Mouse (Mus musculus): Measurements from ENCODE around the gene Zic2. TPM values are rescaled to one million over a fixed set of nuclear protein-coding genes. Genes with fewer than 3 reads are reported as not detected.

The Zic2 gene
- polyA plus RNA-seq, 1 experiment from 2014 or later = not detected

- ATAC-seq (ENCODE audit: insufficient number of reproducible peaks, insufficient read depth, low FRiP score, low read depth) = no peak
- Histone ChIP-seq H3K36me3 (ENCODE audit: control insufficient read depth, insufficient read depth, low read length) (no peaks in the 10 kb centered on the region), H3K27ac (replicated peaks in 1 of 2; ENCODE audit: control insufficient read depth in 1 of 2, insufficient read depth in 1 of 2, low read depth in 2 of 2, low read length in 2 of 2) (no peak overlapping the region), H3K9me3 (ENCODE audit: control insufficient read depth, low read length) (no peaks in the 10 kb centered on the region), H3K4me2 (ENCODE audit: low read length) (no peak overlapping the region), H3K9ac (ENCODE audit: low read length) (no peak overlapping the region), H3K27me3 (ENCODE audit: control insufficient read depth, insufficient read depth, low read length) (peaks cover 97% of the 10 kb centered on the region), H3K4me1 (ENCODE audit: control insufficient read depth in 2 of 2, insufficient read depth in 2 of 2, low read length in 2 of 2) (peaks cover 4 to 22% of the 10 kb centered on the region in 2 experiments; a peak in 3 of 4 replicates), H3K4me3 (ENCODE audit: control insufficient read depth in 1 of 2, insufficient read depth in 1 of 2, low read depth in 1 of 2, low read length in 2 of 2) (no peak overlapping the region)
- 12% methylated on average over 23 of the region's 23 CpGs for WGBS
Observed at GRCm38 (mm10) chr14:122467926-122468841, 7.1 kb upstream of the Zic2 start.

- Histone ChIP-seq H3K9ac (ENCODE audit: low read length) (no peak overlapping the region), H3K4me2 (ENCODE audit: low read length) (no peak overlapping the region), H3K27me3 (ENCODE audit: control insufficient read depth, insufficient read depth, low read length) (peaks cover 97% of the 10 kb centered on the region), H3K9me3 (ENCODE audit: control insufficient read depth, low read length) (no peaks in the 10 kb centered on the region), H3K27ac (replicated peaks in 1 of 2; ENCODE audit: control insufficient read depth in 1 of 2, insufficient read depth in 1 of 2, low read depth in 2 of 2, low read length in 2 of 2) (no peak overlapping the region), H3K36me3 (ENCODE audit: control insufficient read depth, insufficient read depth, low read length) (no peaks in the 10 kb centered on the region), H3K4me1 (ENCODE audit: control insufficient read depth in 2 of 2, insufficient read depth in 2 of 2, low read length in 2 of 2) (peaks cover 4 to 15% of the 10 kb centered on the region in 2 experiments; a peak in 3 of 4 replicates), H3K4me3 (ENCODE audit: control insufficient read depth in 1 of 2, insufficient read depth in 1 of 2, low read depth in 1 of 2, low read length in 2 of 2) (no peak overlapping the region)
- 3% methylated on average over 28 of the region's 28 CpGs for WGBS
- no peak for ATAC-seq (ENCODE audit: insufficient number of reproducible peaks, insufficient read depth, low FRiP score, low read depth)
Observed at GRCm38 (mm10) chr14:122468971-122469755, 6.1 kb upstream of the Zic2 start.

GRCm38 (mm10) chr14:122471449-122472085 lies 3.7 kb upstream of the Zic2 start:
- 9% methylated on average over 31 of the region's 31 CpGs for WGBS
- ATAC-seq (ENCODE audit: insufficient number of reproducible peaks, insufficient read depth, low FRiP score, low read depth) = no peak

GRCm38 (mm10) chr14:122472161-122472560 lies 3.1 kb upstream of the Zic2 start:
- WGBS = 2% methylated on average over 13 of the region's 13 CpGs
- no peak overlapping the region for H3K4me2 ChIP-seq (ENCODE audit: low read length)
- no peak overlapping the region for H3K9ac ChIP-seq (ENCODE audit: low read length)
- H3K27ac ChIP-seq (replicated peaks in 1 of 2; ENCODE audit: control insufficient read depth in 1 of 2, insufficient read depth in 1 of 2, low read depth in 2 of 2, low read length in 2 of 2) = no peak overlapping the region
- no peak for ATAC-seq (ENCODE audit: insufficient number of reproducible peaks, insufficient read depth, low FRiP score, low read depth)
- no peaks in the 10 kb centered on the region for H3K36me3 ChIP-seq (ENCODE audit: control insufficient read depth, insufficient read depth, low read length)
- no peaks in the 10 kb centered on the region for H3K9me3 ChIP-seq (ENCODE audit: control insufficient read depth, low read length)
- peaks cover 97% of the 10 kb centered on the region for H3K27me3 ChIP-seq (ENCODE audit: control insufficient read depth, insufficient read depth, low read length)
- H3K4me3 ChIP-seq (ENCODE audit: control insufficient read depth in 1 of 2, insufficient read depth in 1 of 2, low read depth in 1 of 2, low read length in 2 of 2) = no peak overlapping the region
- peaks cover 6 to 18% of the 10 kb centered on the region in 2 experiments; a peak in 3 of 4 replicates for H3K4me1 ChIP-seq (ENCODE audit: control insufficient read depth in 2 of 2, insufficient read depth in 2 of 2, low read length in 2 of 2)

More at GRCm38 (mm10) chr14:122471449-122472085, 3.7 kb upstream of the Zic2 start:
- H3K4me2 ChIP-seq (ENCODE audit: low read length) = no peak overlapping the region
- H3K4me1 ChIP-seq (ENCODE audit: control insufficient read depth in 2 of 2, insufficient read depth in 2 of 2, low read length in 2 of 2) = peaks cover 6 to 18% of the 10 kb centered on the region in 2 experiments; a peak in 3 of 4 replicates
- H3K9ac ChIP-seq (ENCODE audit: low read length) = no peak overlapping the region
- H3K9me3 ChIP-seq (ENCODE audit: control insufficient read depth, low read length) = no peaks in the 10 kb centered on the region
- no peak overlapping the region for H3K4me3 ChIP-seq (ENCODE audit: control insufficient read depth in 1 of 2, insufficient read depth in 1 of 2, low read depth in 1 of 2, low read length in 2 of 2)
- peaks cover 98% of the 10 kb centered on the region for H3K27me3 ChIP-seq (ENCODE audit: control insufficient read depth, insufficient read depth, low read length)
- no peaks in the 10 kb centered on the region for H3K36me3 ChIP-seq (ENCODE audit: control insufficient read depth, insufficient read depth, low read length)
- no peak overlapping the region for H3K27ac ChIP-seq (replicated peaks in 1 of 2; ENCODE audit: control insufficient read depth in 1 of 2, insufficient read depth in 1 of 2, low read depth in 2 of 2, low read length in 2 of 2)

GRCm38 (mm10) chr14:122472647-122473046 lies 2.6 kb upstream of the Zic2 start:
- H3K27ac ChIP-seq (replicated peaks in 1 of 2; ENCODE audit: control insufficient read depth in 1 of 2, insufficient read depth in 1 of 2, low read depth in 2 of 2, low read length in 2 of 2) = no peak overlapping the region
- H3K4me1 ChIP-seq (ENCODE audit: control insufficient read depth in 2 of 2, insufficient read depth in 2 of 2, low read length in 2 of 2) = peaks cover 6 to 18% of the 10 kb centered on the region in 2 experiments; a peak in 3 of 4 replicates
- WGBS = 2% methylated on average over 5 of the region's 5 CpGs
- no peak overlapping the region for H3K4me2 ChIP-seq (ENCODE audit: low read length)
- H3K9me3 ChIP-seq (ENCODE audit: control insufficient read depth, low read length) = no peaks in the 10 kb centered on the region
- H3K27me3 ChIP-seq (ENCODE audit: control insufficient read depth, insufficient read depth, low read length) = peaks cover 97% of the 10 kb centered on the region
- no peaks in the 10 kb centered on the region for H3K36me3 ChIP-seq (ENCODE audit: control insufficient read depth, insufficient read depth, low read length)
- ATAC-seq (ENCODE audit: insufficient number of reproducible peaks, insufficient read depth, low FRiP score, low read depth) = no peak
- H3K4me3 ChIP-seq (ENCODE audit: control insufficient read depth in 1 of 2, insufficient read depth in 1 of 2, low read depth in 1 of 2, low read length in 2 of 2) = no peak overlapping the region
- H3K9ac ChIP-seq (ENCODE audit: low read length) = no peak overlapping the region

GRCm38 (mm10) chr14:122473211-122473751 lies 2.0 kb upstream of the Zic2 start:
- no peak for ATAC-seq (ENCODE audit: insufficient number of reproducible peaks, insufficient read depth, low FRiP score, low read depth)
- no peak overlapping the region for H3K4me3 ChIP-seq (ENCODE audit: control insufficient read depth in 1 of 2, insufficient read depth in 1 of 2, low read depth in 1 of 2, low read length in 2 of 2)
- no peaks in the 10 kb centered on the region for H3K36me3 ChIP-seq (ENCODE audit: control insufficient read depth, insufficient read depth, low read length)
- WGBS = 2% methylated on average over 17 of the region's 17 CpGs
- no peaks in the 10 kb centered on the region for H3K9me3 ChIP-seq (ENCODE audit: control insufficient read depth, low read length)
- no peak overlapping the region for H3K9ac ChIP-seq (ENCODE audit: low read length)
- peaks cover 97% of the 10 kb centered on the region for H3K27me3 ChIP-seq (ENCODE audit: control insufficient read depth, insufficient read depth, low read length)
- H3K4me1 ChIP-seq (ENCODE audit: control insufficient read depth in 2 of 2, insufficient read depth in 2 of 2, low read length in 2 of 2) = peaks cover 6 to 18% of the 10 kb centered on the region in 2 experiments; a peak in 3 of 4 replicates
- H3K4me2 ChIP-seq (ENCODE audit: low read length) = no peak overlapping the region
- no peak overlapping the region for H3K27ac ChIP-seq (replicated peaks in 1 of 2; ENCODE audit: control insufficient read depth in 1 of 2, insufficient read depth in 1 of 2, low read depth in 2 of 2, low read length in 2 of 2)

Measured in heart, embryonic 14.5 days (tissue).